Mouse (Mus musculus) cerebellum, adult 2 months (tissue): ENCODE measurements at regions not wholly inside any gene's neighbourhood (a gene's known extent, or its start where the extent isn't known, plus 50 kb on each side); places are given as distances from the start of the nearest gene placed in this dataset.
A peak's percentile ranks its signal among the peaks of the same experiment; 100 is the strongest.

ENCODE experiments used
- DNase-seq, 2 experiments: peaks; one replicate each; pipeline ENCODE4 v3.0.0; 2021
- H3K27ac ChIP-seq: fragments of 200-500 bp; 2 replicates; pipeline ENCODE4 v1.5.1; 2012; ENCODE audit warnings: low read length, control low read depth, inconsistent platforms; ENCODE audit not compliant: insufficient read depth
- H3K27me3 ChIP-seq: fragments of 200-500 bp; 2 replicates; pipeline ENCODE4 v1.6.1; 2012; ENCODE audit warnings: inconsistent platforms, mild to moderate bottlenecking, low read length, moderate library complexity; ENCODE audit not compliant: control insufficient read depth, insufficient read depth
- H3K4me1 ChIP-seq: fragments of 200-500 bp; 2 replicates; pipeline ENCODE4 v1.6.1; 2011; ENCODE audit warnings: low read length; ENCODE audit not compliant: control insufficient read depth, insufficient read depth
- H3K4me3 ChIP-seq: fragments of 200-500 bp; replicated peaks from 2 replicates; pipeline ENCODE3; 2011; ENCODE audit warnings: mild to moderate bottlenecking, low read depth, low read length, control low read depth; ENCODE audit not compliant: insufficient read depth
- CTCF ChIP-seq: fragments of 200-500 bp; IDR thresholded peaks from 2 replicates; pipeline ENCODE4 v1.5.1; 2011; ENCODE audit warnings: low read depth, mild to moderate bottlenecking, control low read depth, low read length, moderate library complexity, borderline replicate concordance; ENCODE audit not compliant: insufficient read depth
- POLR2A ChIP-seq: fragments of 200-500 bp; IDR thresholded peaks from 2 replicates; pipeline ENCODE4 v1.6.1; 2011; ENCODE audit warnings: low read length, control low read depth, borderline replicate concordance; ENCODE audit not compliant: insufficient read depth
- WGBS: fragments of 180-500 bp; shearing (Covaris S2); methylation state at CpG from one replicate; pipeline ENCODE4 v1.1.7; 2018; 5-methylcytosine and 5-hydroxymethylcytosine counted together

GRCm38 (mm10) chr5:46348448-46348847 is 491.0 kb upstream of the Lcorl start:
- whole genome bisulfite sequencing, result 72% methylated on average over 5 of the region's 5 CpGs
- no peak for DNase-seq
- no peaks in the 10 kb centered on the region for H3K4me1 ChIP-seq
- no peak overlapping the region for H3K4me3 ChIP-seq
- no peak overlapping the region for H3K27ac ChIP-seq
- TF ChIP-seq POLR2A (no peak), CTCF (no peak)
- H3K27me3 ChIP-seq, result no peaks in the 10 kb centered on the region

- H3K27me3 ChIP-seq, result no peaks in the 10 kb centered on the region
- H3K4me3 ChIP-seq, result no peak overlapping the region
- TF ChIP-seq POLR2A (no peak), CTCF (peak; percentile 75)
- WGBS, result 23% methylated on average over 16 of the region's 16 CpGs
- no peaks in the 10 kb centered on the region for H3K4me1 ChIP-seq
- peak; percentile 42 to 68 for DNase-seq
- no peak overlapping the region for H3K27ac ChIP-seq
Observed at GRCm38 (mm10) chr5:46347368-46348083, 490.1 kb upstream of the Lcorl start.

DNA sequence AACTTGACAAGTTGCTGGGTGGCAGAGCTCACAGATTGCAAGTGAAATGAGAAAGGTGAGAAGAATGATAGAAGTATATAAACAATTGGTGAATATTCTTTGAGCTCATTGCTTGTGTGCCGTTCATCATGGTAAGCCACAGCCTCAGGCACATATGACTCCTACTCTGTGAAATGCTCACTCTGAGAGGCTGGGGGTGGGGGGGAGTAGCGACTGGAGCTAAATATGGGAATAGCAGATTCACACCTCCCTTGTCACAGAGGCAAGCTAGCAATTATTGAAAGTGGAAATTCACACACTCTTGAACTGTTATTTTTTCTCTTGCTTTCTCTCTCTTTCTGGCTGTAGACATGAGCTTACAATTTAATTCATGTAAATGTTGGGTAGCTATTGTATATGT is 481.0 kb upstream of the Lcorl start:
- no peak for DNase-seq

GRCm38 (mm10) chr5:46330880-46331279 is 473.5 kb upstream of the Lcorl start:
- WGBS, result 35% methylated on average over 1 of the region's 1 CpGs
- Histone ChIP-seq H3K27ac (no peak overlapping the region), H3K4me1 (no peaks in the 10 kb centered on the region), H3K4me3 (no peak overlapping the region), H3K27me3 (no peaks in the 10 kb centered on the region)
- DNase-seq, result no peak
- TF ChIP-seq POLR2A, result no peak
- no peak for TF ChIP-seq CTCF

More for the DNA sequence above, 481.0 kb upstream of the Lcorl start:
- no peak overlapping the region for H3K4me3 ChIP-seq
- 78% methylated on average over 2 of the region's 2 CpGs for WGBS
- H3K4me1 ChIP-seq, result no peaks in the 10 kb centered on the region
- no peak overlapping the region for H3K27ac ChIP-seq
- no peak for TF ChIP-seq CTCF
- no peak for TF ChIP-seq POLR2A
- no peaks in the 10 kb centered on the region for H3K27me3 ChIP-seq
